Mouse (Mus musculus) E14TG2a.4 (cell line): ENCODE data around the gene Gm20518.

Experiments
- CTCF ChIP-seq: conservative IDR thresholded peaks from 2 replicates; pipeline ENCODE4 v1.5.1; 2014; ENCODE audit warnings: low read length
- NANOG ChIP-seq: IDR thresholded peaks from 2 replicates; pipeline ENCODE4 v1.6.1; 2014; ENCODE audit warnings: borderline replicate concordance, low read length, mixed read lengths

DNA sequence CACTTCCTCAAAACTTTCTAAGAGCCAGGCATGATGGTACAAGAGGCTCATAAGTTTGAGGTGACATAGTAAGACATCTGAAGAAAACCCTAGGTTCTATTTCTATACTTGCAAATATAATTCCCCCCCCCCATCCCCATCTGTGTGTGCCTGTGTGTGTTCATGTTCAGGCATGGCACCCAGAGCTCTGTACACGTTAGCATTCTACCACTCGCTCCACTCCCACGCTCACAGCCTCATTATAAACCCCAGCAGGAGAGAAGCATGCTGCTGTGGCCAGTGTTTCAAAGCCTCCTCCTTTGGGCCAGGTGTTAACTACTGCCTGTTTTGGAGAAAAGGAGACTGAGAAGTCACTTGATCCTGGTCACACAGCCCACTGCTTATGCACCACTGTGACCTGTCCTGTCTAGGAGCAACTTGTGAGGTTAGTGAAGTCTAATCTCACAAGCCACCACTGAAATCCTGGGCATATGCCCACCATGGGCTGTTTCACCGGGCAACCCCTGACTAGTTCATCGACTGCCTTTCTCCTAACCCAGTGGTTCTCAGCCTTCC lies 40.5 kb upstream of the Gm20518 start:
- TF ChIP-seq CTCF (no peak), NANOG (no peak)
